Mouse (Mus musculus): Measurements from ENCODE around the gene G3bp2. TPM values are rescaled to one million over a fixed set of nuclear protein-coding genes. Genes with fewer than 3 reads are reported as not detected.

Gene G3bp2
- polyA plus RNA-seq, 1 experiment from 2014 or later: 334 TPM

Other genes with a start within 250 kb of the G3bp2 start
- gene Rchy1, start 120.7 kb downstream of the G3bp2 start, polyA plus RNA-seq (2016; fragmentation: Nextera tagmentation; extraction: Ambion mirVana): 71.0 and 74.0 TPM in 2 replicates
- gene Odaph, start 96.2 kb downstream of the G3bp2 start, polyA plus RNA-seq (2016; fragmentation: Nextera tagmentation; extraction: Ambion mirVana): not detected in 2 replicates
- gene Cdkl2, start 39.8 kb downstream of the G3bp2 start, polyA plus RNA-seq (2016; fragmentation: Nextera tagmentation; extraction: Ambion mirVana): 2.0 TPM in 2 replicates
- 55.4 and 55.6 TPM in 2 replicates for gene Uso1, start 54.2 kb upstream of the G3bp2 start, polyA plus RNA-seq (2016; fragmentation: Nextera tagmentation; extraction: Ambion mirVana)
- not detected in 2 replicates for gene U90926, start 131.7 kb upstream of the G3bp2 start, polyA plus RNA-seq (2016; fragmentation: Nextera tagmentation; extraction: Ambion mirVana)
- gene Ppef2, start 172.6 kb upstream of the G3bp2 start, polyA plus RNA-seq (2016; fragmentation: Nextera tagmentation; extraction: Ambion mirVana): 0.36 and 0.53 TPM in 2 replicates
- gene Naaa, start 194.5 kb upstream of the G3bp2 start, polyA plus RNA-seq (2016; fragmentation: Nextera tagmentation; extraction: Ambion mirVana): 8.2 and 9.5 TPM in 2 replicates
- gene Sdad1, start 226.8 kb upstream of the G3bp2 start, polyA plus RNA-seq (2016; fragmentation: Nextera tagmentation; extraction: Ambion mirVana): 36.9 and 39.0 TPM in 2 replicates
- gene Cxcl9, start 244.4 kb upstream of the G3bp2 start, polyA plus RNA-seq (2016; fragmentation: Nextera tagmentation; extraction: Ambion mirVana): not detected in 2 replicates
- 4.5 and 5.0 TPM in 2 replicates for gene Art3, start 248.1 kb upstream of the G3bp2 start, polyA plus RNA-seq (2016; fragmentation: Nextera tagmentation; extraction: Ambion mirVana)